Mouse (Mus musculus): ENCODE results near the gene Lrmda. TPM values are rescaled to one million over a fixed set of nuclear protein-coding genes. Genes with fewer than 3 reads are reported as not detected.

Lrmda gene
- total and polyA plus RNA-seq, 2 experiments from 2014 or later: 0.38 to 0.82 TPM

DNA sequence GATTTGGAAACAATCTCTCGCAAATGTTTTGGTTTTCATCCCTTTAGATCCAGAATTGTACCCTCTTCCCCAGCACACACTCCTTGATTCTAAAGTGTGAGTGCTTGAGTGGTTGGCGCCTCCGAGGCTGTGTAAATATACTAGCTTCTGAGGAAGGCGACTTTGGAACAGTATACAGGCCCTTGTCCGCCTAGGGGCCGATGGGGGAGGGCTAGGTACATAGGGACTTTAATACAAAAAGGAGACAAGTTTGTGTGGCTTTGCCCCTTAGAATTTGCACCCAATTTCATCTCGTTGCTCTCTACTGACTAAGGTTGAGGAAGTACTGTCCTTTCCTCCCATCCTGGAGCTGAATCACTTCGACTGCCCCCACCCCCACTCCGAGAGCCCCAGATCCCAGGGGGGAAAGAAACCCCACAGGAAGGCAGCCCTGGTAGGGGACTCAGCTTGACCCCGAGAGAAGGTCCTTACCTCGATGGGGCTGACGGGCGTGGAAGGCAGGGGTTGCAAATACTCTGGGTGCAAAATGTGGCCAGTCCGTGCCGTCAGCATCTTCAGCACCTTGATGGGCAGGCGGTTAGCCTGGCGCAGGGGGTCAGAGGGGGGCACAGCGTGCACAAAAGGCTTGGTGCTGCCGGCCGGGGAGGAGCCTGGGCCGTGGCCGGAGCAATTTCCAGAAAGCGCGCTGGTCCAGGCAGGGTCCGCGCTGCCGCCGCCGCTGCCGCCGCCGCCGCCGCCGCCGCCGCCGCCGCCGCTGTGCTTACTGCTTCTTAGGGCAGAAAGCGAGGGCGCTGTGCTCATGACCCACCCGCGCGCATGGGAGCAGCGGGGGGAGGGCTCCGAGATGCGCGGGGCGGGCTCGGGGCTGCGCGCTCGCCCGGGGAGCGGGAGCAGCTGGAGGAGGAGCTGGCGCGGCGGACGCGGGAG is 32.5 kb upstream of the Lrmda start:
- peaks cover 80% of the 10 kb centered on the region for H3K27me3 ChIP-seq (ENCODE audit: control insufficient read depth, insufficient read depth, low read length)
- TF ChIP-seq CTCF (IDR thresholded peaks at IDR 0.05; ENCODE audit: low read depth) (no peak), EP300 (IDR thresholded peaks at IDR 0.05; ENCODE audit: low read depth) (no peak)
- H3K36me3 ChIP-seq (replicated peaks; ENCODE audit: control insufficient read depth, insufficient read depth, low read length): no peaks in the 10 kb centered on the region
- DNase-seq (ENCODE audit: low spot score) (no peak), ATAC-seq (ENCODE audit: insufficient read depth, low read depth) (0 out of 2 replicates have a peak, but pooled peaks have one; percentile 4)
- under 1% methylated on average over 47 of the region's 61 CpGs for WGBS
- peak overlapping the region; percentile 57 for H3K9ac ChIP-seq (replicated peaks; ENCODE audit: low read depth, low read length)
- H3K4me3 ChIP-seq (ENCODE audit: low read depth, low read length): peak overlapping the region; percentile 72
- peaks cover 12% of the 10 kb centered on the region; the same call in 1 of the 2 replicates for H3K4me1 ChIP-seq (ENCODE audit: control insufficient read depth, insufficient read depth)
- peak overlapping the region; percentile 86 for H3K4me2 ChIP-seq (ENCODE audit: low read depth, low read length)
- no peaks in the 10 kb centered on the region for H3K9me3 ChIP-seq (replicated peaks; ENCODE audit: control insufficient read depth, low read length)
- H3K27ac ChIP-seq (ENCODE audit: low read depth): peak overlapping the region; percentile 78

DNA sequence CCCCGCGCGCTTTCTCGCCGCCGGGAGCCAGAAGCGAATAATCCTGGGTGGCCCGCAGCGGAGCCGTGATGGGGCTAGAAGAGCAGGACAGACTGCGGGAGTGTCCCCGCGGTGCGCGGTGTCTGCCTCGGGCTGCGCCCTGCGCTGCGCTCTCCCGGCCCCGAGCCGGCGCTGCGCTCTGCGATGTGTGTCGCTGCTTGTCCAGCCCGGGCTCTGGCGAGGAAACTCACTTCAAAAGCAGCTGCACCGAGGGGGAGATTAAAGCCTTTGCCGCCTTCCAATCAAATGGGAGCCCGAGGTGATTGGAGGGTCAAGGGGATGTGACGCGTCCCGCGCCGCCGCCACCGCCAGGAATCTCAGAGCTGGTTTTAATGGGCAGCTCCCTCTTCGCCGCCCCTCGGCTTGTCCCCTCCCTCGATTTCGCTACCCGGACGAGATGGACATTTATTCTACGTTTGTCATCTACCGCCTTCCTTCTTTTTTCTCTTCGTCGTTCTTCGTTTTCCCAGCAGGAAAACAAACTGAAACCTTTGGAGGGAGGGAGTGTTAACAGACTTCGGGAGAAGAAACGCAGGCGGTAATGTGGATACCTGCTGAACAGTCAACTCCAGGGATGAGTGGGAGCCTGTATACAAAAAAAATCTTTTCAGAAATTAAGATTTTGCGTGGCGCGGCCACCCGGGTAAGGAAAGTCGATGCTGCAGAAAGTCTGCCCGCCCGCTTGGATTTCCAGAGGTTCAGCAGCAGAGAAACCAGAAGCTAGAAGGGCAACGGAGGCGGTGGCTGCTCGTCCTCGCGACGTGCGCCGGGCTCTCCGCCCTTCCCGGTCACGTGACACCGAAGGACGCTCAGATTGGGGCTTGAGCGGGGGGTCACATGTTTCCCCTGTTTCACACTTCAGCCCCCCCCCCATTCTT is 31.6 kb upstream of the Lrmda start:
- WGBS: under 1% methylated on average over 56 of the region's 74 CpGs
- Histone ChIP-seq H3K9ac (replicated peaks; ENCODE audit: low read depth, low read length) (peak overlapping the region; percentile 57), H3K27ac (ENCODE audit: low read depth) (peak overlapping the region; percentile 78), H3K27me3 (ENCODE audit: control insufficient read depth, insufficient read depth, low read length) (peaks cover 81% of the 10 kb centered on the region), H3K9me3 (replicated peaks; ENCODE audit: control insufficient read depth, low read length) (no peaks in the 10 kb centered on the region), H3K4me1 (ENCODE audit: control insufficient read depth, insufficient read depth) (peaks cover 12% of the 10 kb centered on the region; the same call in 1 of the 2 replicates), H3K4me2 (ENCODE audit: low read depth, low read length) (peak overlapping the region; percentile 86), H3K36me3 (replicated peaks; ENCODE audit: control insufficient read depth, insufficient read depth, low read length) (no peaks in the 10 kb centered on the region), H3K4me3 (ENCODE audit: low read depth, low read length) (peak overlapping the region; percentile 72)
- peak; percentile 94 for DNase-seq (ENCODE audit: low spot score)
- TF ChIP-seq EP300 (IDR thresholded peaks at IDR 0.05; ENCODE audit: low read depth) (peak; percentile 47; the same call in 1 of the 2 replicates), CTCF (IDR thresholded peaks at IDR 0.05; ENCODE audit: low read depth) (no peak; the same call in 1 of the 2 replicates)
- ATAC-seq (ENCODE audit: insufficient read depth, low read depth): peak; percentile 84

DNA sequence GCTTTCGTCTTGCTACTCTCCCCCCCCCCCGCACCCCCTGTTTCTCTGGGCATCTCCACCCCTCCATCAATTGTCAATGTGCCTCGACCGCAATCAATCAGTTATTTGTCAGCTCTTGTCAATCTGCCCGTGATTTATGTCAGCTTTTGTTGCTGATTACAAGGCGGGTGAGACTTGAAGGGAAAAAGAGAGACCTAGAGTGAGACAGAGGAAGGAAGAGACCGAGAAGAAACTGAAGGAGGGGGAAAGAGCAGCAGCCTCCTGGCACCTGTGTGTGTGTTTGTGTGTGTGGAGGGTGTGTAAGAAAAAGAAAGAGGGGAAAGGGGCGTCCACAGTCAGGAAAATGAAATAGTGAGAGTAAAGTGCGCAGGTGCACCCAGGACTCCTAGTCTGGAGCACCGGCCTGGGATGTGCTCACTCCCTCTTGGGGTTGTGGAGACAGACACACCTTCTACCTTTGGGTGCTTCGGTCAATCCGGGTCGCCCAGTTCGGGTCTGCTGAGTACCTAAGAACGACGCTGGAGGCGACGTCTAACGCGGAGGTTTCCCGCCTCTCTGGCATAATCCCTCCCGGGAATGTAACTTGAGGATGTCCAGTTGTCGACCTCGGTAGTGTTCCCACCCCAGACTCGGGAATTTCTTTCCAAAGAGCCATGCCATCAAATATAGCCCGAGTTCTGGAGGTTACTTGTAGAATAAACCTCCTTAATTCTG is 30.8 kb upstream of the Lrmda start:
- DNase-seq (ENCODE audit: low spot score): no peak
- no peaks in the 10 kb centered on the region for H3K36me3 ChIP-seq (replicated peaks; ENCODE audit: control insufficient read depth, insufficient read depth, low read length)
- WGBS: under 1% methylated on average over 26 of the region's 26 CpGs
- peaks cover 81% of the 10 kb centered on the region for H3K27me3 ChIP-seq (ENCODE audit: control insufficient read depth, insufficient read depth, low read length)
- no peak overlapping the region for H3K27ac ChIP-seq (ENCODE audit: low read depth)
- H3K4me1 ChIP-seq (ENCODE audit: control insufficient read depth, insufficient read depth): peaks cover 12% of the 10 kb centered on the region; the same call in 1 of the 2 replicates
- H3K4me2 ChIP-seq (ENCODE audit: low read depth, low read length): peak overlapping the region; percentile 86
- H3K9me3 ChIP-seq (replicated peaks; ENCODE audit: control insufficient read depth, low read length): no peaks in the 10 kb centered on the region
- TF ChIP-seq EP300 (IDR thresholded peaks at IDR 0.05; ENCODE audit: low read depth) (no peak), CTCF (IDR thresholded peaks at IDR 0.05; ENCODE audit: low read depth) (no peak)
- H3K4me3 ChIP-seq (ENCODE audit: low read depth, low read length): peak overlapping the region; percentile 72
- ATAC-seq (ENCODE audit: insufficient read depth, low read depth): no peak
- no peak overlapping the region for H3K9ac ChIP-seq (replicated peaks; ENCODE audit: low read depth, low read length)

DNA sequence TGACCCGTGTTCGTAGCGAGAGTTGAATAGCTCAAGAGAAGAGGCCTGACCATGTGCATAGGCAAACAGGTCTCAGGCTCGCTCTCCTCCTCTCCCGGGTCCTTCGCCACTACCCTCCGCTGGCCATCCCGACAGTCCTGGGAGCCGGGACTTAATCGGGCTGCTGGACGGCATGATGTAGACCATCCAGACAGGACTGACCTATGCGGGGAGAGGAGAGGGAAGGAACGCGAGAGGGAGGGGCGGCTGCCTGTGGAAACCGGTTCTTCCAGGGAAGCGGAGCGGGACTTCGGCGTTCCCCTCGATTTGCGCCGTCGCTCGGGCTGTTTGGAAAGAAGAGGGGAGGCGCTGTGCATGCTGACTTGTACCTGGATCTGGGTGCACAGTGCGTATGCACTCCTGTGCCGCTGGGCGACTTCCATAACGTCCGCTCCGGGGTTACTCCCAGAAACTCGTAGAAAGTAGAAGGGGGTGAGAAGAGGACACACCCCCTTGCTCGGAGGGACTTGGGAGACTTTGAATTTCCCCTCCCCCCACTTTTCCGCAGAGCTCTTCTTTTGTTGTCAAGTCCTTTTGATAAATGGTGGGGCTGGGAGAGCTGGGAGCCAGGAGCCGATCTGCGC is 30.1 kb upstream of the Lrmda start, which contains the start of gene Zfp503:
Gene Zfp503, minus strand, starts transcription at position 311 of the 623 bp plus-strand sequence.
- Histone ChIP-seq H3K4me2 (ENCODE audit: low read depth, low read length) (peak within 1 kb of the TSS; percentile 86), H3K36me3 (replicated peaks; ENCODE audit: control insufficient read depth, insufficient read depth, low read length) (no peaks in the 10 kb centered on the region), H3K4me3 (ENCODE audit: low read depth, low read length) (peak within 1 kb of the TSS; percentile 72), H3K27ac (ENCODE audit: low read depth) (no peak within 1 kb of the TSS), H3K9ac (replicated peaks; ENCODE audit: low read depth, low read length) (no peak within 1 kb of the TSS), H3K4me1 (ENCODE audit: control insufficient read depth, insufficient read depth) (peaks cover 12% of the 10 kb centered on the region; the same call in 1 of the 2 replicates), H3K27me3 (ENCODE audit: control insufficient read depth, insufficient read depth, low read length) (peaks cover 86% of the 10 kb centered on the region), H3K9me3 (replicated peaks; ENCODE audit: control insufficient read depth, low read length) (no peaks in the 10 kb centered on the region)
- TF ChIP-seq CTCF (IDR thresholded peaks at IDR 0.05; ENCODE audit: low read depth): no peak
- TF ChIP-seq EP300 (IDR thresholded peaks at IDR 0.05; ENCODE audit: low read depth): no peak
- DNase-seq (ENCODE audit: low spot score): no peak
- no peak for ATAC-seq (ENCODE audit: insufficient read depth, low read depth)
- under 1% methylated on average over 33 of the region's 37 CpGs for WGBS

All from heart, postnatal 0 days (tissue).